ENCODE assay signal across 7 mouse cellular contexts in the genomic region with DNA sequence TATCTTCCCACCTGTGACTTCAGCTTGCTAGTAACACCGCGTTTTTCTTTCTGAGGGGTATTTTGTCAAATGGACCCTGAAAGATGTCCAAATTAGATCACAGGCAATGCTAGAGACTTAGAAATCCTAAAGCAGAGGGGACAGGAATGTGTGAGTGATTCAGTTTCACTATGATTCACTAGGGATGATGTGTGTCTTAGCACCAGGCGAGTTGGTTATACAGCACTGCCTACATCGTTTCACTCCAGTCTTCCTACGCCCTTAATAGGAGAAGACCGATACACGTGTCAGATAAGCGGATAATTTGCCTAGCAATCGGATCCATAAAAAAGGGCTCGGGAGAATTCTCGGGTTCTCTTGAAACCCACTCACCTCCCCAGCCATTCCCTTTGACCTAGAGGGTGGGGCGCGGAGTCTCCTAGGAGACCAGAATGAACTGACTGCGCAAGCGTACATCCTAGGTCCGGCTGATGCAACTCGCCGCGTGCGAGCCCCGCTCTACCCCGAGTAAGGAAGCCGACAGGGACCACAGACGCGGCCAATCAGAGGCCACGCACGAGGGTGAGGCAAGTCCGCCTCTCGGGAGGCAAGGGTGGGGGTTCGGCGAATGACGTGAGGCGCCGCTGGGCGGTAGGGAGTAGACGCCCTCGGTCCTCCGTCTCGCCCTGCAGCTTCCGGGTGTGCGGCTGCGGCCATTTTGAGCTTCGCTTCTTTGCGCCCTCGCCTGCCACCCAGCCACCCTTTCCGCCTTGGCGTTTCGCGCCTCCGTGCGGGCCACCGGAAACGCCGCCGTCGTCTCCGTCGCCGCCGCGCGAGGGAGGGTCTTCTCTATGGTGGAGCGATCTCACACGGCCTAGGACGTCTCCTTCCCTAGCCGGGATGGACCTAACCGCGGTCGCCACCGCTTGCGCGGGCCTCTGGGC. TPM values are rescaled to one million over a fixed set of nuclear protein-coding genes. Genes with fewer than 3 reads are reported as not detected.
A peak's percentile ranks its signal among the peaks of the same experiment; 100 is the strongest.
DNase-seq lines count a peak whose midpoint lies in the region; ATAC-seq lines count a peak whose summit lies in the region.

A gene (plus strand): TSS at position 506 of the 923 bp plus-strand sequence.

- under 1% methylated on average over 72 of the region's 72 CpGs for WGBS in embryonic facial prominence, embryonic 11.5 days
- WGBS in limb, embryonic 10.5 days: 1% methylated on average over 72 of the region's 72 CpGs
- 1% methylated on average over 72 of the region's 72 CpGs for WGBS in midbrain, embryonic 13.5 days

- peak; percentile 100 for DNase-seq in adrenal gland, postnatal 14 days
- DNase-seq in embryonic facial prominence, embryonic 11.5 days (ENCODE audit: low spot score): peak; percentile 98
- DNase-seq in kidney, adult 11 months: peak; percentile 100
- DNase-seq in limb, embryonic 10.5 days (ENCODE audit: low spot score): peak; percentile 97
- peak; percentile 97 for DNase-seq in spleen, adult 12 weeks (ENCODE audit: low spot score)

- H3K9ac ChIP-seq in embryonic facial prominence, embryonic 11.5 days (replicated peaks; ENCODE audit: low read length): peak within 1 kb of the TSS; percentile 79
- H3K9ac ChIP-seq in midbrain, embryonic 13.5 days (replicated peaks): peak within 1 kb of the TSS; percentile 89

- no peaks in the 10 kb centered on the region for H3K36me3 ChIP-seq in embryonic facial prominence, embryonic 11.5 days (replicated peaks; ENCODE audit: control insufficient read depth, insufficient read depth, low read depth, low read length)
- H3K36me3 ChIP-seq in limb, embryonic 10.5 days: peaks cover 34% of the 10 kb centered on the region
- H3K36me3 ChIP-seq in midbrain, embryonic 13.5 days: peaks cover 3% of the 10 kb centered on the region; the same call in 1 of the 2 replicates

- peak within 1 kb of the TSS; percentile 89 for H3K4me2 ChIP-seq in embryonic facial prominence, embryonic 11.5 days (ENCODE audit: low read depth, low read length)
- peak within 1 kb of the TSS; percentile 100 for H3K4me2 ChIP-seq in midbrain, embryonic 13.5 days (replicated peaks)

- H3K27ac ChIP-seq in embryonic facial prominence, embryonic 11.5 days (replicated peaks; ENCODE audit: low read depth, low read length): peak within 1 kb of the TSS; percentile 92
- peak within 1 kb of the TSS; percentile 95 for H3K27ac ChIP-seq in limb, embryonic 10.5 days
- peak within 1 kb of the TSS; percentile 95 for H3K27ac ChIP-seq in midbrain, embryonic 13.5 days

- ATAC-seq in embryonic facial prominence, embryonic 11.5 days (replicated peaks; ENCODE audit: insufficient number of reproducible peaks, low FRiP score, low TSS enrichment, low read depth): peak; percentile 98
- ATAC-seq in granulocyte monocyte progenitor cell, adult 5-6 weeks (replicated peaks; ENCODE audit: poor library complexity, severe bottlenecking): peak; percentile 79
- peak; percentile 99 for ATAC-seq in midbrain, embryonic 13.5 days

- no peaks in the 10 kb centered on the region for H3K9me3 ChIP-seq in embryonic facial prominence, embryonic 11.5 days (replicated peaks; ENCODE audit: control insufficient read depth, low read length)
- H3K9me3 ChIP-seq in limb, embryonic 10.5 days (replicated peaks): no peaks in the 10 kb centered on the region
- H3K9me3 ChIP-seq in midbrain, embryonic 13.5 days: no peaks in the 10 kb centered on the region

- H3K4me1 ChIP-seq in embryonic facial prominence, embryonic 11.5 days (ENCODE audit: control insufficient read depth, insufficient read depth, low read length): peaks cover 4% of the 10 kb centered on the region; the same call in 1 of the 2 replicates
- peaks cover 46% of the 10 kb centered on the region for H3K4me1 ChIP-seq in limb, embryonic 10.5 days
- H3K4me1 ChIP-seq in midbrain, embryonic 13.5 days (replicated peaks): peaks cover 51% of the 10 kb centered on the region

- H3K4me3 ChIP-seq in embryonic facial prominence, embryonic 11.5 days (ENCODE audit: low read depth, low read length): peak within 1 kb of the TSS; percentile 73
- peak within 1 kb of the TSS; percentile 86 for H3K4me3 ChIP-seq in limb, embryonic 10.5 days
- H3K4me3 ChIP-seq in midbrain, embryonic 13.5 days (replicated peaks): peak within 1 kb of the TSS; percentile 71

- no peaks in the 10 kb centered on the region for H3K27me3 ChIP-seq in embryonic facial prominence, embryonic 11.5 days (ENCODE audit: control insufficient read depth, insufficient read depth, low read length)
- H3K27me3 ChIP-seq in limb, embryonic 10.5 days (ENCODE audit: low read depth, poor library complexity, severe bottlenecking): no peaks in the 10 kb centered on the region
- no peaks in the 10 kb centered on the region for H3K27me3 ChIP-seq in midbrain, embryonic 13.5 days

RNA-seq across cellular contexts. Expression of the gene that starts here (rescaled TPM):
- 84.9 and 95.0 TPM in 2 replicates for total RNA-seq in adrenal gland, postnatal 14 days (2021)
- 41.5 and 42.1 TPM in 2 replicates for polyA plus RNA-seq in embryonic facial prominence, embryonic 11.5 days (2014; fragmentation: Nextera tagmentation; extraction: Ambion mirVana)
- total RNA-seq in granulocyte monocyte progenitor cell, adult 5-6 weeks (2014; fragmentation: Nextera tagmentation): 52.3 and 53.9 TPM in 2 replicates
- 75.7 and 78.5 TPM in 2 replicates for total RNA-seq in granulocyte monocyte progenitor cell, adult 5-6 weeks (2017)
- polyA plus RNA-seq in limb, embryonic 10.5 days (2016; fragmentation: Nextera tagmentation; extraction: Ambion mirVana): 52.3 and 52.7 TPM in 2 replicates
- 33.2 and 34.3 TPM in 2 replicates for polyA plus RNA-seq in midbrain, embryonic 13.5 days (2015; fragmentation: Nextera tagmentation; extraction: Ambion mirVana)

Comparison
In these comparisons a context has a peak if more than half of its experiments do, and no peak if none do; other contexts are left out.
1. Peak in every context shown above with its lines: DNase-seq, ATAC-seq, H3K4me3 ChIP-seq and H3K27ac ChIP-seq.